Mouse (Mus musculus) intestine, embryonic 15.5 days (tissue): ENCODE data around the gene Pip5k1c. TPM values are rescaled to one million over a fixed set of nuclear protein-coding genes. Genes with fewer than 3 reads are reported as not detected.
A peak's percentile ranks its signal among the peaks of the same experiment; 100 is the strongest.

Source experiments
- ATAC-seq: fragments of 200-750 bp; cut with Nextera tagmentation; 2 replicates; pipeline ENCODE4 v1.8.0; 2017; ENCODE audit warnings: moderate TSS enrichment, moderate library complexity
- H3K27ac ChIP-seq: fragments of 300-500 bp; sonication (generic); 2 replicates; pipeline ENCODE4 v1.5.1; 2015; ENCODE audit warnings: mild to moderate bottlenecking, inconsistent platforms
- H3K27me3 ChIP-seq: fragments of 300-500 bp; sonication (generic); replicated peaks from 2 replicates; pipeline ENCODE4 v1.6.1; 2015; ENCODE audit warnings: inconsistent platforms
- H3K36me3 ChIP-seq: fragments of 300-500 bp; sonication (generic); 2 replicates; pipeline ENCODE4 v1.6.1; 2015; ENCODE audit warnings: inconsistent platforms
- H3K4me1 ChIP-seq: fragments of 300-500 bp; sonication (generic); replicated peaks from 2 replicates; pipeline ENCODE4 v1.6.1; 2015; ENCODE audit warnings: inconsistent platforms
- H3K4me2 ChIP-seq: fragments of 300-500 bp; sonication (generic); replicated peaks from 2 replicates; pipeline ENCODE4 v1.6.1; 2015; ENCODE audit warnings: mild to moderate bottlenecking, inconsistent platforms
- H3K4me3 ChIP-seq: fragments of 300-500 bp; sonication (generic); replicated peaks from 2 replicates; pipeline ENCODE4 v1.5.1; 2015; ENCODE audit warnings: inconsistent platforms
- H3K9ac ChIP-seq: fragments of 300-500 bp; sonication (generic); 2 replicates; pipeline ENCODE4 v1.6.1; 2015; ENCODE audit warnings: inconsistent platforms
- H3K9me3 ChIP-seq: fragments of 300-500 bp; sonication (generic); 2 replicates; pipeline ENCODE4 v1.6.1; 2016; ENCODE audit warnings: inconsistent platforms
- WGBS: fragments of 180-500 bp; shearing (Covaris S2); methylation state at CpG from one replicate; pipeline ENCODE4 v1.1.7; 2015; 5-methylcytosine and 5-hydroxymethylcytosine counted together
- polyA plus RNA-seq: library from polyadenylated mRNA; unstranded; fragments of >200 nt; fragmentation: Nextera tagmentation; extraction: Ambion mirVana; gene quantifications from 2 replicates; pipeline ENCODE4 v1.2.1, GENCODE M21; 2015

Gene Pip5k1c
- polyA plus RNA-seq, 1 experiment from 2014 or later, result 42.7 TPM

- no peaks in the 10 kb centered on the region for H3K27me3 ChIP-seq
- peaks cover 28% of the 10 kb centered on the region for H3K4me1 ChIP-seq
- no peak overlapping the region for H3K4me3 ChIP-seq
- H3K9ac ChIP-seq, result no peak overlapping the region
- ATAC-seq, result no peak
- no peak overlapping the region for H3K27ac ChIP-seq
- peaks cover 54% of the 10 kb centered on the region for H3K36me3 ChIP-seq
- WGBS, result 93% methylated on average over 12 of the region's 12 CpGs
- H3K4me2 ChIP-seq, result no peak overlapping the region
- no peaks in the 10 kb centered on the region for H3K9me3 ChIP-seq
Measured at GRCm38 (mm10) chr10:81306173-81306668, 13.5 kb downstream of the Pip5k1c start.

GRCm38 (mm10) chr10:81306837-81307682 lies 14.3 kb downstream of the Pip5k1c start:
- 92% methylated on average over 21 of the region's 21 CpGs for WGBS

GRCm38 (mm10) chr10:81309571-81309970 lies 16.8 kb downstream of the Pip5k1c start:
- no peak for ATAC-seq
- peaks cover 81% of the 10 kb centered on the region for H3K36me3 ChIP-seq
- H3K4me2 ChIP-seq, result no peak overlapping the region
- WGBS, result 78% methylated on average over 5 of the region's 5 CpGs
- H3K4me1 ChIP-seq, result no peaks in the 10 kb centered on the region
- H3K9ac ChIP-seq, result no peak overlapping the region
- no peak overlapping the region for H3K27ac ChIP-seq
- H3K9me3 ChIP-seq, result no peaks in the 10 kb centered on the region
- H3K4me3 ChIP-seq, result no peak overlapping the region
- H3K27me3 ChIP-seq, result no peaks in the 10 kb centered on the region

More at GRCm38 (mm10) chr10:81306837-81307682, 14.3 kb downstream of the Pip5k1c start:
- no peak for ATAC-seq
- H3K27me3 ChIP-seq, result no peaks in the 10 kb centered on the region
- no peak overlapping the region for H3K4me3 ChIP-seq
- no peaks in the 10 kb centered on the region for H3K9me3 ChIP-seq
- H3K27ac ChIP-seq, result no peak overlapping the region
- no peak overlapping the region for H3K4me2 ChIP-seq
- H3K9ac ChIP-seq, result no peak overlapping the region
- H3K36me3 ChIP-seq, result peaks cover 61% of the 10 kb centered on the region
- H3K4me1 ChIP-seq, result peaks cover 24% of the 10 kb centered on the region

GRCm38 (mm10) chr10:81313581-81313980 lies 20.8 kb downstream of the Pip5k1c start:
- no peak for ATAC-seq
- WGBS, result 95% methylated on average over 13 of the region's 13 CpGs
- peaks cover 20% of the 10 kb centered on the region for H3K4me1 ChIP-seq
- H3K4me2 ChIP-seq, result no peak overlapping the region
- peaks cover 70% of the 10 kb centered on the region for H3K36me3 ChIP-seq
- H3K27me3 ChIP-seq, result no peaks in the 10 kb centered on the region
- H3K27ac ChIP-seq, result no peak overlapping the region
- H3K9me3 ChIP-seq, result no peaks in the 10 kb centered on the region
- H3K4me3 ChIP-seq, result no peak overlapping the region
- H3K9ac ChIP-seq, result no peak overlapping the region

- H3K36me3 ChIP-seq, result peaks cover 65% of the 10 kb centered on the region
- H3K9ac ChIP-seq, result no peak overlapping the region
- no peak overlapping the region for H3K4me2 ChIP-seq
- no peak overlapping the region for H3K27ac ChIP-seq
- H3K4me1 ChIP-seq, result peaks cover 26% of the 10 kb centered on the region
- no peaks in the 10 kb centered on the region for H3K9me3 ChIP-seq
- H3K27me3 ChIP-seq, result no peaks in the 10 kb centered on the region
- no peak for ATAC-seq
- H3K4me3 ChIP-seq, result no peak overlapping the region
- WGBS, result 74% methylated on average over 7 of the region's 7 CpGs
Measured at GRCm38 (mm10) chr10:81314201-81314600, 21.4 kb downstream of the Pip5k1c start.

- Histone ChIP-seq H3K4me2 (no peak overlapping the region), H3K9ac (no peak overlapping the region), H3K4me1 (peaks cover 33% of the 10 kb centered on the region), H3K4me3 (no peak overlapping the region), H3K27me3 (no peaks in the 10 kb centered on the region), H3K36me3 (peaks cover 51% of the 10 kb centered on the region), H3K9me3 (no peaks in the 10 kb centered on the region), H3K27ac (no peak overlapping the region)
- WGBS, result 94% methylated on average over 16 of the region's 16 CpGs
- no peak for ATAC-seq
Measured at GRCm38 (mm10) chr10:81315587-81315986, 22.8 kb downstream of the Pip5k1c start.

GRCm38 (mm10) chr10:81316338-81317060 lies 23.7 kb downstream of the Pip5k1c start:
- Histone ChIP-seq H3K36me3 (peaks cover 42% of the 10 kb centered on the region), H3K27me3 (no peaks in the 10 kb centered on the region), H3K4me1 (peaks cover 33% of the 10 kb centered on the region), H3K27ac (no peak overlapping the region), H3K4me3 (peak overlapping the region; percentile 28), H3K9ac (peak overlapping the region; percentile 43), H3K9me3 (no peaks in the 10 kb centered on the region), H3K4me2 (peak overlapping the region; percentile 69)
- no peak for ATAC-seq
- 57% methylated on average over 16 of the region's 16 CpGs for WGBS

- H3K4me3 ChIP-seq, result peak overlapping the region; percentile 28
- 10% methylated on average over 20 of the region's 20 CpGs for WGBS
- ATAC-seq, result peak; percentile 13; the same call in 1 of the 2 replicates
- H3K27me3 ChIP-seq, result no peaks in the 10 kb centered on the region
- H3K4me2 ChIP-seq, result peak overlapping the region; percentile 69
- no peaks in the 10 kb centered on the region for H3K9me3 ChIP-seq
- peaks cover 36% of the 10 kb centered on the region for H3K36me3 ChIP-seq
- peak overlapping the region; percentile 43 for H3K9ac ChIP-seq
- peak overlapping the region; percentile 62; the same call in 1 of the 2 replicates for H3K27ac ChIP-seq
- peaks cover 40% of the 10 kb centered on the region for H3K4me1 ChIP-seq
Measured at GRCm38 (mm10) chr10:81317273-81317672, 24.5 kb downstream of the Pip5k1c start.

- Histone ChIP-seq H3K9ac (peak overlapping the region; percentile 52; the same call in 1 of the 2 replicates), H3K4me3 (no peak overlapping the region), H3K36me3 (peaks cover 38% of the 10 kb centered on the region), H3K4me1 (peaks cover 47% of the 10 kb centered on the region), H3K4me2 (peak overlapping the region; percentile 66), H3K27ac (no peak overlapping the region), H3K27me3 (no peaks in the 10 kb centered on the region), H3K9me3 (no peaks in the 10 kb centered on the region)
- WGBS, result 93% methylated on average over 13 of the region's 13 CpGs
- no peak for ATAC-seq
Measured at GRCm38 (mm10) chr10:81318589-81319329, 26.0 kb downstream of the Pip5k1c start.

GRCm38 (mm10) chr10:81319330-81319699 lies 26.6 kb downstream of the Pip5k1c start:
- Histone ChIP-seq H3K4me2 (peak overlapping the region; percentile 66), H3K9ac (peak overlapping the region; percentile 52), H3K27me3 (no peaks in the 10 kb centered on the region), H3K36me3 (peaks cover 38% of the 10 kb centered on the region), H3K4me1 (peaks cover 47% of the 10 kb centered on the region), H3K27ac (peak overlapping the region; percentile 84; the same call in 1 of the 2 replicates), H3K9me3 (no peaks in the 10 kb centered on the region), H3K4me3 (peak overlapping the region; percentile 84)
- no peak for ATAC-seq
- WGBS, result 37% methylated on average over 8 of the region's 8 CpGs

GRCm38 (mm10) chr10:81319741-81320549 lies 27.2 kb downstream of the Pip5k1c start:
- H3K27ac ChIP-seq, result peak overlapping the region; percentile 84
- H3K4me1 ChIP-seq, result peaks cover 47% of the 10 kb centered on the region
- peaks cover 40% of the 10 kb centered on the region for H3K36me3 ChIP-seq
- peak overlapping the region; percentile 66 for H3K4me2 ChIP-seq
- under 1% methylated on average over 38 of the region's 38 CpGs for WGBS
- peak overlapping the region; percentile 52 for H3K9ac ChIP-seq
- peak overlapping the region; percentile 84 for H3K4me3 ChIP-seq
- no peak for ATAC-seq
- H3K9me3 ChIP-seq, result no peaks in the 10 kb centered on the region
- no peaks in the 10 kb centered on the region for H3K27me3 ChIP-seq
